In genomic region chr12:74293624-74294023, GRCm38 (mm10) we compare ENCODE assay signal across 9 mouse cellular contexts. TPM values are rescaled to one million over a fixed set of nuclear protein-coding genes. Genes with fewer than 3 reads are reported as not detected.
DNase-seq lines count a peak whose midpoint lies in the region; ATAC-seq and TF ChIP-seq lines count a peak whose summit lies in the region.
"Had no signal": no experiment of that assay in that cellular context is flagged by ENCODE, and none has a peak within 500 bp of the region (broad histone marks: within the 10 kb centered on the region; RNA-seq: fewer than 3 reads in every experiment).

No protein-coding gene starts in this region.

- no peak overlapping the region for H3K4me3 ChIP-seq in kidney, adult 2 months (ENCODE audit: insufficient read depth, low read depth, low read length)
- H3K4me3 ChIP-seq in kidney, embryonic 15.5 days (replicated peaks): no peak overlapping the region
- no peak overlapping the region for H3K4me3 ChIP-seq in forebrain, embryonic 10.5 days
- H3K4me3 ChIP-seq in lung, embryonic 14.5 days (ENCODE audit: low read depth, low read length): no peak overlapping the region
- H3K4me3 ChIP-seq: limb, embryonic 15.5 days had no signal

- no peaks in the 10 kb centered on the region for H3K4me1 ChIP-seq in kidney, adult 2 months (ENCODE audit: control insufficient read depth, insufficient read depth, low read length)
- H3K4me1 ChIP-seq in kidney, embryonic 15.5 days: no peaks in the 10 kb centered on the region
- peaks cover 10% of the 10 kb centered on the region; the same call in 1 of the 2 replicates for H3K4me1 ChIP-seq in forebrain, embryonic 10.5 days
- no peaks in the 10 kb centered on the region for H3K4me1 ChIP-seq in lung, embryonic 14.5 days (ENCODE audit: insufficient read depth)

- no peak overlapping the region for H3K27ac ChIP-seq in kidney, adult 2 months (ENCODE audit: insufficient read depth, low read depth, low read length)
- no peak overlapping the region for H3K27ac ChIP-seq in kidney, embryonic 15.5 days
- no peak overlapping the region for H3K27ac ChIP-seq in forebrain, embryonic 10.5 days
- no peak overlapping the region for H3K27ac ChIP-seq in lung, embryonic 14.5 days (ENCODE audit: low read depth)
- H3K27ac ChIP-seq: limb, embryonic 15.5 days had no signal

- no peak overlapping the region for H3K4me2 ChIP-seq in kidney, embryonic 15.5 days
- no peak overlapping the region for H3K4me2 ChIP-seq in lung, embryonic 14.5 days
- H3K4me2 ChIP-seq: limb, embryonic 15.5 days had no signal

- no peaks in the 10 kb centered on the region; the same call in 1 of the 2 replicates for H3K27me3 ChIP-seq in kidney, adult 2 months (replicated peaks; ENCODE audit: control insufficient read depth, insufficient read depth, low read length)
- peaks cover 12% of the 10 kb centered on the region; the same call in 1 of the 2 replicates for H3K27me3 ChIP-seq in kidney, embryonic 15.5 days
- H3K27me3 ChIP-seq in forebrain, embryonic 10.5 days (ENCODE audit: poor library complexity, severe bottlenecking): no peaks in the 10 kb centered on the region
- no peaks in the 10 kb centered on the region for H3K27me3 ChIP-seq in lung, embryonic 14.5 days (ENCODE audit: insufficient read depth, low read length)

- no peak for TF ChIP-seq POLR2A in kidney, adult 2 months (IDR thresholded peaks at IDR 0.05; ENCODE audit: low read depth, low read length)

- peak; percentile 27 for DNase-seq in kidney, adult 2 months
- DNase-seq in ES-CJ7 (ENCODE audit: low read depth, low spot score): peak; percentile 45
- peak; percentile 62 for DNase-seq in ZHBTc4 (ENCODE audit: low read depth, low spot score)
- peak; percentile 41 for DNase-seq in forebrain, embryonic 10.5 days (ENCODE audit: extremely low spot score, low spot score)
- DNase-seq in lung, embryonic 14.5 days: peak; percentile 84
- DNase-seq in yolk sac, embryonic 10.5 days (ENCODE audit: low spot score): peak; percentile 12
- DNase-seq in thymus, postnatal 0 days (ENCODE audit: low spot score): no peak

- H3K36me3 ChIP-seq in kidney, adult 2 months (ENCODE audit: control insufficient read depth, insufficient read depth, low read length): no peaks in the 10 kb centered on the region
- no peaks in the 10 kb centered on the region for H3K36me3 ChIP-seq in kidney, embryonic 15.5 days
- no peaks in the 10 kb centered on the region for H3K36me3 ChIP-seq in forebrain, embryonic 10.5 days (replicated peaks)
- H3K36me3 ChIP-seq in lung, embryonic 14.5 days (ENCODE audit: insufficient read depth): no peaks in the 10 kb centered on the region
- H3K36me3 ChIP-seq: limb, embryonic 15.5 days had no signal

- TF ChIP-seq CTCF in kidney, adult 2 months (conservative IDR thresholded peaks at IDR 0.05; ENCODE audit: insufficient read depth, insufficient read length, low read depth, low read length): 0 out of 2 replicates have a peak, but pooled peaks have one; percentile 21
- TF ChIP-seq CTCF in lung, embryonic 14.5 days (IDR thresholded peaks at IDR 0.05; ENCODE audit: low read depth): peak; percentile 75

- no peak for ATAC-seq in kidney, embryonic 15.5 days (replicated peaks; ENCODE audit: low FRiP score)
- ATAC-seq in lung, embryonic 14.5 days (ENCODE audit: insufficient read depth): no peak

- 3% methylated on average over 4 of the region's 4 CpGs for WGBS in kidney, adult 2 months
- 4% methylated on average over 4 of the region's 4 CpGs for WGBS in kidney, embryonic 15.5 days
- WGBS in forebrain, embryonic 10.5 days: 7% methylated on average over 4 of the region's 4 CpGs
- 5% methylated on average over 4 of the region's 4 CpGs for WGBS in lung, embryonic 14.5 days

- no peaks in the 10 kb centered on the region for H3K9me3 ChIP-seq in kidney, embryonic 15.5 days (replicated peaks)
- no peaks in the 10 kb centered on the region for H3K9me3 ChIP-seq in forebrain, embryonic 10.5 days
- no peaks in the 10 kb centered on the region for H3K9me3 ChIP-seq in lung, embryonic 14.5 days (ENCODE audit: low read depth, low read length)
- H3K9me3 ChIP-seq: limb, embryonic 15.5 days had no signal

- H3K9ac ChIP-seq in kidney, embryonic 15.5 days: no peak overlapping the region
- no peak overlapping the region for H3K9ac ChIP-seq in lung, embryonic 14.5 days
- H3K9ac ChIP-seq: limb, embryonic 15.5 days had no signal

RNA-seq across cellular contexts. Expression of gene Gm11042, which starts 22.6 kb away (rescaled TPM):
- not detected in 2 replicates for polyA plus RNA-seq in kidney, adult 2 months (2012; rRNA removed)
- not detected in 2 replicates for polyA plus RNA-seq in kidney, embryonic 15.5 days (2015; fragmentation: Nextera tagmentation; extraction: Ambion mirVana)
- polyA plus RNA-seq in forebrain, embryonic 10.5 days (2016; fragmentation: Nextera tagmentation; extraction: Ambion mirVana): not detected in 2 replicates
- polyA plus RNA-seq in lung, embryonic 14.5 days (2014; fragmentation: Nextera tagmentation; extraction: Ambion mirVana): not detected in 2 replicates
- not detected in 2 replicates for polyA plus RNA-seq in thymus, postnatal 0 days (2015; fragmentation: Nextera tagmentation; extraction: Ambion mirVana)
- polyA plus RNA-seq: limb, embryonic 15.5 days had no signal
